Mouse (Mus musculus): ENCODE measurements around the gene Luc7l.
"Not testable (repeated sequence)": the region's sequence is repeated elsewhere in the genome, so short reads cannot be mapped to it uniquely, and the experiment has no call there.

Gene Luc7l

GRCm38 (mm10) chr17:26251886-26252538 is 684 bp upstream of the Luc7l start:
- DNase-seq (ENCODE audit: low read depth, low spot score) = no peak

GRCm38 (mm10) chr17:26253399-26253798 is 703 bp downstream of the Luc7l start:
- no peak for DNase-seq (ENCODE audit: low read depth, low spot score)

GRCm38 (mm10) chr17:26255313-26255712 is 2.6 kb downstream of the Luc7l start:
- no peak for DNase-seq (ENCODE audit: low read depth, low spot score)

GRCm38 (mm10) chr17:26261826-26262225 is 9.1 kb downstream of the Luc7l start:
- no peak for DNase-seq (ENCODE audit: low read depth, low spot score)

- no peak for DNase-seq (ENCODE audit: low read depth, low spot score)
Measured at GRCm38 (mm10) chr17:26262384-26262783, 9.7 kb downstream of the Luc7l start.

- DNase-seq (ENCODE audit: low read depth, low spot score) = no peak
Measured at GRCm38 (mm10) chr17:26268851-26269250, 16.2 kb downstream of the Luc7l start.

- DNase-seq (ENCODE audit: low read depth, low spot score) = not testable (repeated sequence)
Measured at GRCm38 (mm10) chr17:26269577-26269976, 16.9 kb downstream of the Luc7l start.

GRCm38 (mm10) chr17:26272586-26272985 is 19.9 kb downstream of the Luc7l start:
- DNase-seq (ENCODE audit: low read depth, low spot score) = no peak

GRCm38 (mm10) chr17:26275933-26276332 is 23.2 kb downstream of the Luc7l start:
- no peak for DNase-seq (ENCODE audit: low read depth, low spot score)

- DNase-seq (ENCODE audit: low read depth, low spot score) = no peak
Measured at GRCm38 (mm10) chr17:26276711-26277110, 24.0 kb downstream of the Luc7l start.

GRCm38 (mm10) chr17:26286199-26286955 is 33.7 kb downstream of the Luc7l start:
- no peak for DNase-seq (ENCODE audit: low read depth, low spot score)

- DNase-seq (ENCODE audit: low read depth, low spot score) = no peak
Measured at GRCm38 (mm10) chr17:26289475-26289874, 36.8 kb downstream of the Luc7l start.

- DNase-seq (ENCODE audit: low read depth, low spot score) = not testable (repeated sequence)
Measured at GRCm38 (mm10) chr17:26298318-26298717, 45.6 kb downstream of the Luc7l start.

GRCm38 (mm10) chr17:26314291-26314690 is 61.6 kb downstream of the Luc7l start:
- DNase-seq (ENCODE audit: low read depth, low spot score) = peak; percentile 62

GRCm38 (mm10) chr17:26315474-26315873 is 62.8 kb downstream of the Luc7l start:
- DNase-seq (ENCODE audit: low read depth, low spot score) = no peak

GRCm38 (mm10) chr17:26318441-26318840 is 65.7 kb downstream of the Luc7l start:
- DNase-seq (ENCODE audit: low read depth, low spot score) = no peak

Data from embryo, embryonic 11.5 days (tissue).